Mouse (Mus musculus) heart, postnatal 0 days (tissue): Measurements from ENCODE around the gene Scg3.

Experiments
- CTCF ChIP-seq: IDR thresholded peaks from 2 replicates; pipeline ENCODE4 v1.5.1; 2016; ENCODE audit warnings: antibody characterized with exemption, control low read depth, low read depth
- EP300 ChIP-seq: IDR thresholded peaks from 2 replicates; pipeline ENCODE4 v1.6.1; 2016; ENCODE audit warnings: antibody characterized with exemption, low read depth

DNA sequence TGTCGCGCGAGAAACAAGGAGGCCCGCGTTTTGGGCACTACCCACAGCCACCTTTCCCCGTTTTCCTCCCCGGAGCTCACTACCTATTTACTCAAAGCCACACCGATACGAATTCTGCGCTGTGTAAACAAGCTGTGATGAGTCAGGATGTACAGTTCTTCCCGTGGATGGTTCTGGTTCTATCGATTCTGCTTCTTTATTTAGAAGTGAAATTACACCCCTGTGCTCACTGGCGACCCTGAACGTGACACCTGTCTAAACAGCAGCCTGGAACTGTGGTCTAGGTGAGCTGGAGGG lies 57.6 kb downstream of the Scg3 start:
- TF ChIP-seq CTCF (no peak), EP300 (no peak)
